Mouse (Mus musculus) erythroblast, embryonic 14.5 days (primary cell): ENCODE data around the gene Lhx8. TPM values are rescaled to one million over a fixed set of nuclear protein-coding genes. Genes with fewer than 3 reads are reported as not detected.

Experiments
- H3K27me3 ChIP-seq: 2 replicates; pipeline ENCODE4 v1.6.1; 2012; ENCODE audit warnings: inconsistent platforms; ENCODE audit not compliant: control insufficient read depth
- H3K36me3 ChIP-seq: 2 replicates; pipeline ENCODE4 v1.6.1; 2012; ENCODE audit warnings: mild to moderate bottlenecking, inconsistent platforms; ENCODE audit not compliant: control insufficient read depth
- H3K4me1 ChIP-seq: 2 replicates; pipeline ENCODE4 v1.6.1; 2012; ENCODE audit warnings: inconsistent platforms; ENCODE audit not compliant: control insufficient read depth
- H3K4me3 ChIP-seq: replicated peaks from 2 replicates; pipeline ENCODE3; 2012; ENCODE audit warnings: moderate library complexity, mild to moderate bottlenecking, inconsistent platforms
- H3K9me3 ChIP-seq: 2 replicates; pipeline ENCODE4 v1.6.1; 2012; ENCODE audit warnings: low read length, inconsistent platforms, mixed read lengths; ENCODE audit not compliant: control insufficient read depth
- GATA1 ChIP-seq: IDR thresholded peaks from 2 replicates; pipeline ENCODE4 v1.6.1; 2012; ENCODE audit warnings: low read length, inconsistent platforms, mixed read lengths
- TAL1 ChIP-seq: IDR thresholded peaks from 3 replicates; pipeline ENCODE4 v1.6.1; 2012; ENCODE audit warnings: low read length, inconsistent platforms, mixed read lengths
- polyA plus RNA-seq: library from polyadenylated mRNA; stranded (reverse); fragments of >175 nt; gene quantifications from 2 replicates; pipeline ENCODE4 v1.2.3, GENCODE M21; 2012

The Lhx8 gene
- polyA plus RNA-seq, 1 experiment = not detected

DNA sequence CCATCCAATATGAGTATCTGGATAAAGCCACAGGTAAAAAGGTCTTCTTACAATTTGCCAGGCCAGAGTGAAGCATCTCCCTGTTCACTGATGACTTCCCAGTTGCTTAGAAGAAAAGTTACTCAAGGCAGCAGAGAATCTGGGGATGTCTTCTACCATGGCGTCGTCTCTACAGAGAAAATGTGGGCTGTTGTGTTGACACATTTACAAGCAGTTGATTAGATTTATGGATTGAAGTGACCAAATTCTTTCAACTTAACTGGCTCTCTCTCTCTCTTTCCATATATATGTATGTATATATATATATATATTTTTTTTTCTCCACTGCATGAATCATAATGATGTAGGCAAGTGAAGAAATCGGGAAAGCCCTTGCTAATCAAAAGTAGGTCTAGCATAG, 55.8 kb downstream of the Lhx8 start:
- no peaks in the 10 kb centered on the region for H3K36me3 ChIP-seq
- H3K9me3 ChIP-seq = no peaks in the 10 kb centered on the region
- H3K4me1 ChIP-seq = no peaks in the 10 kb centered on the region
- H3K27me3 ChIP-seq = no peaks in the 10 kb centered on the region
- TF ChIP-seq GATA1 (no peak), TAL1 (no peak)
- H3K4me3 ChIP-seq = no peak overlapping the region

GRCm38 (mm10) chr3:154269757-154270366, 60.6 kb downstream of the Lhx8 start:
- TF ChIP-seq TAL1 = no peak
- TF ChIP-seq GATA1 = no peak
- H3K9me3 ChIP-seq = no peaks in the 10 kb centered on the region
- H3K27me3 ChIP-seq = no peaks in the 10 kb centered on the region

DNA sequence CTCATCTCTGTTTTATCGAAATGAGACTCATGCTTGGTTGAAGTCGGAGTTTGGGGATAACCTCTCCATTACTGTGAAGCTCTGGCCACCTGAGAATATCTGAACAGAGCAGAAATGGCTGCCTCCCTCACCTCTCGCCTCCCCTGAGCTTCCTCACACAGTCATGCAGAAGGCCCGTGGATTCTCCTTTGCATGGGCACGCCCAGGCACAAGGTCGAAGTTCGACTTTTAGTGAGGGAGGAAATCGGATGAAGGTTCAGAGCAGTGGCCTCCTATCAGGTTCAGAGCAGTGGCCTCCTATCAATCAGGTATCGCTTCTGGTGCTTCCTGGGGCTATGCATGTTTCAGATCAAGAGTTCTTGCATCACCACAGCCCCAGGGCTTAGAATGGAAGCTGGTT, 62.1 kb downstream of the Lhx8 start:
- Histone ChIP-seq H3K4me3 (no peak overlapping the region), H3K36me3 (no peaks in the 10 kb centered on the region), H3K4me1 (no peaks in the 10 kb centered on the region), H3K9me3 (no peaks in the 10 kb centered on the region), H3K27me3 (no peaks in the 10 kb centered on the region)
- TF ChIP-seq GATA1 (no peak), TAL1 (no peak)

More at GRCm38 (mm10) chr3:154269757-154270366, 60.6 kb downstream of the Lhx8 start:
- Histone ChIP-seq H3K4me3 (no peak overlapping the region), H3K36me3 (no peaks in the 10 kb centered on the region), H3K4me1 (no peaks in the 10 kb centered on the region)

GRCm38 (mm10) chr3:154257312-154257711, 73.1 kb downstream of the Lhx8 start:
- H3K36me3 ChIP-seq = no peaks in the 10 kb centered on the region
- H3K27me3 ChIP-seq = no peaks in the 10 kb centered on the region
- no peaks in the 10 kb centered on the region for H3K4me1 ChIP-seq
- H3K4me3 ChIP-seq = no peak overlapping the region
- H3K9me3 ChIP-seq = no peaks in the 10 kb centered on the region; the same call in 1 of the 2 replicates
- TF ChIP-seq GATA1 = no peak
- TF ChIP-seq TAL1 = no peak
